Mouse (Mus musculus) MEL (cell line): ENCODE results near the gene Atp8a2. TPM values are rescaled to one million over a fixed set of nuclear protein-coding genes. Genes with fewer than 3 reads are reported as not detected.

Experiments used
- DNase-seq: peaks from one replicate; pipeline ENCODE4 v3.0.0; 2011; ENCODE audit warnings: low read depth, low spot score
- H3K27ac ChIP-seq: 2 replicates; pipeline ENCODE4 v1.5.1; 2012; ENCODE audit warnings: low read depth, mild to moderate bottlenecking, control low read depth, low read length, moderate library complexity; ENCODE audit not compliant: control insufficient read depth
- H3K27me3 ChIP-seq, 2 experiments: fragments of 150-350 bp in 1 of 2; sonication (generic) in 1 of 2; 2 replicates each; pipeline ENCODE4 v1.6.1; 2012; ENCODE audit warnings: low read length in 2 of 2, mild to moderate bottlenecking in 2 of 2, improper control_type of control experiment in 1 of 2, moderate library complexity in 1 of 2; ENCODE audit not compliant: insufficient read depth in 2 of 2, control insufficient read depth in 1 of 2
- H3K36me3 ChIP-seq, 2 experiments: 2 replicates each; pipeline ENCODE4 v1.6.1; 2012 to 2014; ENCODE audit warnings: low read length in 2 of 2, improper control_type of control experiment in 1 of 2, inconsistent platforms in 1 of 2, mild to moderate bottlenecking in 1 of 2; ENCODE audit not compliant: insufficient read depth in 2 of 2, control insufficient read depth in 1 of 2
- H3K4me1 ChIP-seq, 2 experiments: fragments of 150-350 bp in 1 of 2; sonication (generic) in 1 of 2; 2 replicates each; pipeline ENCODE4 v1.6.1; 2012; ENCODE audit warnings: low read length in 2 of 2, improper control_type of control experiment in 1 of 2, mild to moderate bottlenecking in 1 of 2; ENCODE audit not compliant: insufficient read depth in 2 of 2, control insufficient read depth in 1 of 2
- H3K4me3 ChIP-seq, 2 experiments: fragments of 150-350 bp in 1 of 2; sonication (generic) in 1 of 2; 2 replicates each; pipeline ENCODE4 v1.5.1; 2012; ENCODE audit warnings: low read depth in 2 of 2, low read length in 2 of 2, mild to moderate bottlenecking in 2 of 2, moderate library complexity in 2 of 2, control low read depth in 1 of 2, improper control_type of control experiment in 1 of 2; ENCODE audit not compliant: control insufficient read depth in 1 of 2, insufficient read depth in 1 of 2
- H3K79me2 ChIP-seq: 2 replicates; pipeline ENCODE4 v1.6.1; 2012; ENCODE audit warnings: mild to moderate bottlenecking, low read length, moderate library complexity; ENCODE audit not compliant: control insufficient read depth, poor library complexity, insufficient read depth
- H3K9ac ChIP-seq: 2 replicates; pipeline ENCODE4 v1.6.1; 2012; ENCODE audit warnings: low read depth, mild to moderate bottlenecking, control low read depth, low read length, moderate library complexity; ENCODE audit not compliant: control insufficient read depth, poor library complexity, severe bottlenecking
- H3K9me3 ChIP-seq: fragments of 150-350 bp; sonication (generic); replicated peaks from 2 replicates; pipeline ENCODE4 v1.6.1; 2012; ENCODE audit warnings: mild to moderate bottlenecking, low read length, improper control_type of control experiment, moderate library complexity; ENCODE audit not compliant: insufficient read depth
- EP300 ChIP-seq, 2 experiments: IDR thresholded peaks; 2 replicates each; pipeline ENCODE4 v1.6.1; 2011; ENCODE audit warnings: improper control_type of control experiment in 2 of 2, low read length in 2 of 2, low read depth in 1 of 2, mild to moderate bottlenecking in 1 of 2
- ETS1 ChIP-seq: IDR thresholded peaks from 2 replicates; pipeline ENCODE4 v1.6.1; 2012; ENCODE audit warnings: low read depth, mild to moderate bottlenecking, inconsistent platforms, low read length, improper control_type of control experiment, moderate library complexity
- KAT2A ChIP-seq: conservative IDR thresholded peaks from 2 replicates; pipeline ENCODE4 v1.6.1; 2012; ENCODE audit warnings: low read depth, low read length, improper control_type of control experiment, inconsistent platforms
- MAFK ChIP-seq: IDR thresholded peaks from 2 replicates; pipeline ENCODE4 v1.6.1; 2011; ENCODE audit warnings: low read depth, mild to moderate bottlenecking, low read length, improper control_type of control experiment, borderline replicate concordance
- MAZ ChIP-seq: IDR thresholded peaks from 2 replicates; pipeline ENCODE4 v1.6.1; 2012; ENCODE audit warnings: low read depth, mild to moderate bottlenecking, inconsistent platforms, low read length, improper control_type of control experiment
- MEF2A ChIP-seq: IDR thresholded peaks from 2 replicates; pipeline ENCODE4 v1.6.1; 2014; ENCODE audit warnings: low read depth, mild to moderate bottlenecking, inconsistent platforms, low read length, improper control_type of control experiment; ENCODE audit not compliant: poor library complexity, insufficient replicate concordance, severe bottlenecking; ENCODE audit errors: extremely low read depth
- MYC ChIP-seq: IDR thresholded peaks from 2 replicates; pipeline ENCODE4 v1.6.1; 2011; ENCODE audit warnings: low read depth, mild to moderate bottlenecking, low read length, improper control_type of control experiment, moderate library complexity
- NELFE ChIP-seq: IDR thresholded peaks from 2 replicates; pipeline ENCODE4 v1.6.1; 2011; ENCODE audit warnings: low read depth, low read length, improper control_type of control experiment
- NRF1 ChIP-seq: IDR thresholded peaks from 2 replicates; pipeline ENCODE4 v1.6.1; 2014; ENCODE audit warnings: low read depth, mild to moderate bottlenecking, inconsistent platforms, low read length, improper control_type of control experiment, moderate library complexity; ENCODE audit not compliant: poor library complexity, insufficient read depth, severe bottlenecking
- POLR2A ChIP-seq, 2 experiments: IDR thresholded peaks; 2 replicates each; pipeline ENCODE4 v1.6.1; 2011 to 2012; ENCODE audit warnings: low read length in 2 of 2, mild to moderate bottlenecking in 2 of 2, control low read depth in 1 of 2, improper control_type of control experiment in 1 of 2, low read depth in 1 of 2, moderate library complexity in 1 of 2; ENCODE audit not compliant: control insufficient read depth in 1 of 2, insufficient read depth in 1 of 2, poor library complexity in 1 of 2
- POLR2AphosphoS2 ChIP-seq: IDR thresholded peaks from 2 replicates; pipeline ENCODE4 v1.6.1; 2011; ENCODE audit warnings: low read length, improper control_type of control experiment
- RAD21 ChIP-seq: IDR thresholded peaks from 2 replicates; pipeline ENCODE4 v1.6.1; 2011; ENCODE audit warnings: mild to moderate bottlenecking, low read depth, low read length, improper control_type of control experiment
- RCOR1 ChIP-seq: IDR thresholded peaks from 2 replicates; pipeline ENCODE4 v1.6.1; 2012; ENCODE audit warnings: low read depth, mild to moderate bottlenecking, inconsistent platforms, low read length, improper control_type of control experiment
- SIN3A ChIP-seq: IDR thresholded peaks from 2 replicates; pipeline ENCODE4 v1.6.1; 2012; ENCODE audit warnings: low read length, improper control_type of control experiment, inconsistent platforms
- SMC3 ChIP-seq: IDR thresholded peaks from 2 replicates; pipeline ENCODE4 v1.6.1; 2011; ENCODE audit warnings: low read depth, low read length, improper control_type of control experiment
- TAL1 ChIP-seq: IDR thresholded peaks from 2 replicates; pipeline ENCODE4 v1.6.1; 2012; ENCODE audit warnings: mild to moderate bottlenecking, inconsistent platforms, low read length, moderate library complexity, mixed read lengths
- TBP ChIP-seq: IDR thresholded peaks from 2 replicates; pipeline ENCODE4 v1.8.0; 2011; ENCODE audit warnings: low read depth, low read length, improper control_type of control experiment
- TCF12 ChIP-seq: IDR thresholded peaks from 2 replicates; pipeline ENCODE4 v1.6.1; 2014; ENCODE audit warnings: low read depth, mild to moderate bottlenecking, inconsistent platforms, low read length, improper control_type of control experiment, moderate library complexity
- UBTF ChIP-seq: IDR thresholded peaks from 2 replicates; pipeline ENCODE4 v1.6.1; 2012; ENCODE audit warnings: low read depth, mild to moderate bottlenecking, inconsistent platforms, low read length, improper control_type of control experiment, moderate library complexity, borderline replicate concordance; ENCODE audit not compliant: insufficient read depth
- USF1 ChIP-seq: IDR thresholded peaks from 2 replicates; pipeline ENCODE4 v1.6.1; 2014; ENCODE audit warnings: low read depth, mild to moderate bottlenecking, inconsistent platforms, low read length, improper control_type of control experiment, moderate library complexity
- ZC3H11A ChIP-seq: IDR thresholded peaks from 2 replicates; pipeline ENCODE4 v1.6.1; 2012; ENCODE audit warnings: low read depth, mild to moderate bottlenecking, inconsistent platforms, low read length, improper control_type of control experiment
- ZKSCAN1 ChIP-seq: IDR thresholded peaks from 2 replicates; pipeline ENCODE4 v1.6.1; 2012; ENCODE audit warnings: low read depth, mild to moderate bottlenecking, inconsistent platforms, low read length, improper control_type of control experiment, moderate library complexity
- polyA plus RNA-seq, 2 experiments: library from polyadenylated mRNA; stranded (reverse) in 1 of 2; unstranded in 1 of 2; fragments of >175 nt in 1 of 2; fragments of >200 nt in 1 of 2; gene quantifications; 2 replicates each; pipeline versions ENCODE4 v1.2.1 to v1.2.4; 2012; ENCODE audit warnings: low replicate concordance in 2 of 2, low read depth in 1 of 2; ENCODE audit not compliant: insufficient read length in 2 of 2, insufficient read depth in 1 of 2, missing spikeins in 1 of 2
- total RNA-seq: library from RNA; depleted of rRNA; stranded (reverse); fragments of 300-350 nt; gene quantifications from 2 replicates; pipeline ENCODE4 v1.2.3, GENCODE M21; 2012

Gene Atp8a2
- total and polyA plus RNA-seq, 3 experiments, result 0.29 to 0.39 TPM; not detected in 1

- H3K27me3 ChIP-seq, result no peaks in the 10 kb centered on the region
- H3K4me1 ChIP-seq, result no peaks in the 10 kb centered on the region
- H3K9me3 ChIP-seq, result no peaks in the 10 kb centered on the region
- DNase-seq, result no peak
- TF ChIP-seq MAZ (no peak), ZC3H11A (no peak), UBTF (no peak), POLR2A (IDR thresholded peaks at IDR 0.05; ENCODE audit: control insufficient read depth in 1 of 2, insufficient read depth in 1 of 2, low read depth in 1 of 2, low read length in 2 of 2, poor library complexity in 1 of 2) (no peak), SIN3A (no peak), RAD21 (no peak), TBP (no peak), EP300 (IDR thresholded peaks at IDR 0.05; ENCODE audit: low read depth in 1 of 2, low read length in 2 of 2) (no peak), NELFE (no peak), ZKSCAN1 (no peak), NRF1 (no peak), SMC3 (no peak), TAL1 (no peak), ETS1 (no peak), USF1 (no peak), POLR2AphosphoS2 (no peak), MAFK (no peak), MEF2A (no peak), TCF12 (no peak)
- H3K9ac ChIP-seq, result no peak overlapping the region
- H3K4me3 ChIP-seq, result no peak overlapping the region
- H3K27ac ChIP-seq, result no peak overlapping the region
- no peaks in the 10 kb centered on the region for H3K36me3 ChIP-seq
- H3K79me2 ChIP-seq, result no peaks in the 10 kb centered on the region
Measured at GRCm38 (mm10) chr14:59836876-59837543, 360.0 kb downstream of the Atp8a2 start.

- no peak overlapping the region for H3K27ac ChIP-seq
- DNase-seq, result no peak
- H3K9ac ChIP-seq, result no peak overlapping the region
Measured at GRCm38 (mm10) chr14:59829580-59829979, 367.4 kb downstream of the Atp8a2 start.

More at GRCm38 (mm10) chr14:59829580-59829979, 367.4 kb downstream of the Atp8a2 start:
- Histone ChIP-seq H3K27me3 (no peaks in the 10 kb centered on the region), H3K79me2 (no peaks in the 10 kb centered on the region), H3K9me3 (no peaks in the 10 kb centered on the region), H3K36me3 (no peaks in the 10 kb centered on the region), H3K4me1 (no peaks in the 10 kb centered on the region), H3K4me3 (no peak overlapping the region)
- no peak for TF ChIP-seq NRF1
- no peak for TF ChIP-seq KAT2A
- TF ChIP-seq MYC, result no peak
- no peak for TF ChIP-seq RAD21
- no peak for TF ChIP-seq RCOR1
